Mouse (Mus musculus) kidney, postnatal 10 days (tissue): ENCODE data around the gene Atp5e.

Experiments used
- DNase-seq: peaks from one replicate; pipeline ENCODE4 v3.0.0; 2021; ENCODE audit warnings: mixed read lengths

Atp5e gene

DNA sequence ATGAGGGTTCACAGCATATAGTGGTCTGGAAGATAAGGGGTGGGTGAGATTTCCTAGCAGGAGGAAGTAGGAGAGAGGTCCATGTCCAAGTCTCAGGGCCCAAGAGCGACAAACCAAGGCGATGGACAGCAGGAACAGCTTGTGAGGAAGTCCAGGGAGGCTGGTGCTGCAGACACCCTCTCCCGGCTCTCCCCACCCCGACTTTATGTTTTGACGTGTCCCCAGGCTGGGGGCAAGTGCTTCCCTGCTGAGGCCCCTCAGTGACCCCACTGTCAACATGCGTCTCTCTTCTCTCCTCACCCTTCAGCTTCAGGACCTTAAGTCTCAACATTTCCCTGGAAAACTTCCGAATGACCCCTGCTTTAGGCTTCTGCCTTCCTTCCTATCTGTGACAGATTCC is 50.8 kb downstream of the Atp5e start:
- DNase-seq = no peak
